Mouse (Mus musculus) thymus, postnatal 0 days (tissue): ENCODE measurements around the gene Srek1. TPM values are rescaled to one million over a fixed set of nuclear protein-coding genes. Genes with fewer than 3 reads are reported as not detected.

Experiments used
- DNase-seq: peaks from one replicate; pipeline ENCODE4 v3.0.0-alpha.2; 2015; ENCODE audit warnings: low spot score
- polyA plus RNA-seq: library from polyadenylated mRNA; unstranded; fragments of >200 nt; fragmentation: Nextera tagmentation; extraction: Ambion mirVana; gene quantifications from 2 replicates; pipeline ENCODE4 v1.2.1, GENCODE M21; 2015

Srek1 gene
- polyA plus RNA-seq, 1 experiment from 2014 or later, result 62.0 TPM

DNA sequence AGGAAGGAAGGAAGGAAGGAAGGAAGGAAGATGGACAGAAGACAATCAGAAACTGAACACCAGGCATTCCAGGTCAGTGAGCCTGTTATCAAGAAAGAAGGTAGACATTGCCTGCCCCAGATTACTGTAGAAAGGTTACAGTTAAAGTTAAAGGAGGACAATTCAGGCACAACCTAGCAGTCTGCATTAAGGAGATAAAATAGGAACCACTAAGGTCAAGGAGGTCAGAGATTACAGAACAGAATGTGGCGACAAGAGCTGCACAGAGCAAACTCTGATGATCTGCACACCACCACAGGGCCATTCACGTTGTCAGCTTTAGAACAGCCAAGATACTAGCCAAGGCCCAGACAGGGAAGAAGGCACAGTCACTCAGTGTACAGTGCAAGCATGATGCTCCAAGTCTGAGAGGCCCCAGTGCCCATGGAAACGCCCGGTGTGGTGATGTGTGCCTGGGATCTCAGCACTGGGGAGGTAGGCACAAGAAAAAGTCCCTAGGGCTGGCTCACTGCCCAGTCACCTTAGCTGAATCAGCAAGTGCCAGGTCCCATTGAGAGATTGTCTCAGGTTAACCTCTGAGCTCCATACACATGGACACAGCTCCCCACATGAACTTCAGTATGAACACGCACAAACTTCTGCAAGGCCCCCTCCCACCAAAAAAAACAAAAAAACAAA is 38.9 kb downstream of the Srek1 start:
- no peak for DNase-seq

DNA sequence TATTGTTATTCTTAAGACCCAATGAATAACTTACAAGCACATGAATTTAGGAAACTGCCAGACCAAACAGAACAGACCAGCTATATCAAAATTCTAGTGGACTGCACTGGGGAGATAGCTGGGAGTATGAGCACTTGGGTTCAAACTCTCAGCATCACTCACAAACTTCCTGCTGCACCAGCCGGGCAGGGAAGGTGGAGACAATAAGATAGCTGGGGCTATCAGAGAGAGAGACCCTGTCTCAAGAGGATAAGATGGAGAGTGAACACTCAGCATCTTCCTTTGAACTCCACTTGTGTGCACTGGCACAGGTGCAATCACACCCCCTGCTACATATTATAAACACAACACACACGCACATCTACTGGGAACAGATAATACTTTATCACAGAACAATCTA is 47.5 kb downstream of the Srek1 start:
- no peak for DNase-seq

DNA sequence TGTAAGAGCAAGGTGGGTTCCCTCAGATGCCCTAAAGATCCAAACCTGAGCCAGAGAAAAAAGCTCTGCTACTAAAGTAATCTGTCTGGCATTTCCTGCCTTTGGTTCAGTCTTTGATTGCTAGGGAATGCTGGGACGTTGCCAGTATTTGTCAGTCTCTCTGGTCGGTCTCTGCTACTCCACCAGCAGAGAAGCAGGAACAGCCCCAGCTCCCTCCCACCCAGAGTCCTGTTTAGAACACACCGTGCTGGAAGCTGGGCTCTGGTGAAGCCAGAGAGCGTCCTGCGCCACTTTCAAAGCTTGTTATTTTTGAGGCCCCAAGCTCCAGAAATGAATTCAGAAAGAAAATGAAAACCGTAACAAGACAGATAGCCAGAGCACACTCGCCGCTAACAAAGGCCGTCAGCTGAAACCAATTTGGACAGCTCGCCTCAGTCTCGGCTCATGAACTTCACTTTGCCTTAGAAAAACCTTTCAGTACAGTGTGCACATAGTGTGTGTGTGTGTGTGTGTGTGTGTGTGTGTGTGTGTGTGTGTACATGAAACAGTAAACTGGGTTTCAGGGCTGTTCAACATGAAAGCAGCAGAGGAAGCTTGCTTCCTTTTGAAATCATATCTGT is 62.9 kb downstream of the Srek1 start:
- DNase-seq, result no peak

DNA sequence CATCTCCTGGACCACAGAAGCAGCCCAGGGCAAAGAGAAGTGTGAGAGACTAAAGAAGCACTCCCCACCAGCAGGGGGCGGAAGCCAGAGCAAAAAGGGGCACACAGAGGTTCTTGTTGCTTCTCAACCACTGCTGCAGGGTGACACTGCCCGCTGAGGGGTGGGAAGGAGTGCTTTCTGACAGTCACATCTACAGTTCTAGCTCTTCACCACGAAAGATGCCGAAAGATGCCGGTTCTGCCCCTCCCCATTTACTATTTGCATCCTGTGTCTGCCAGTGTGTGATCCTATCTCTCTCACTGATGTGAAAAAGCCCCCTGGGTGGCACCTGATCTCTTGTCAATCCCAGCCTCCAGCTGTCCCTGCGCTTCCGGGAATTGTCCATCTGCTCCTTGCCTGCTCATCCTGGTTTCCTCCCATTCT is 64.0 kb downstream of the Srek1 start:
- peak; percentile 47 for DNase-seq

DNA sequence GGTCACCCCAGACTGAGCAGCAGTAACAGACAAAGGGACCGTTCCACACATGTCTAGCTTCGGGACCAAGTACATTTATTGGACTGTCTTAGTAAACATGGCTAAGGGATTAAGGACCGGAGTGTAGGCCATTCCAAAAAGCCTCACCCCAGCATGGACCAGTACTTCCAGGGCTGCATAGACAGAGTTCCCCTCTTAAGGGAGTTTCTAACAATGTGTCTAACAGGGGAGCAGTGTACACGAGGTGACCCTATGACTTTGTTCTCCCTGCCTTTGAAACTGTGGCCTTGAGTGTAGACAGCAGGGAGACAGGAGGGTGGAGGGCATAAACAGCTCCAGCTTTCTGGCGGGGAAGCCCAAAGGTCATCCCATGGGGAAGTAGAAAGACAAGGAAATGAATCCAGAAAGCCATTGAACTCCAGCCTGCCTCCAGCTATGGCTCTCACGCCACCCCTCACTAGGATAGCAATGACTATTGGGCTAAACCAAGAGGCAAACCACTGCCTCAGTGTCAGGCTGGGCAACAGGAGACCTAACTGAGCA is 68.9 kb downstream of the Srek1 start:
- DNase-seq, result no peak

DNA sequence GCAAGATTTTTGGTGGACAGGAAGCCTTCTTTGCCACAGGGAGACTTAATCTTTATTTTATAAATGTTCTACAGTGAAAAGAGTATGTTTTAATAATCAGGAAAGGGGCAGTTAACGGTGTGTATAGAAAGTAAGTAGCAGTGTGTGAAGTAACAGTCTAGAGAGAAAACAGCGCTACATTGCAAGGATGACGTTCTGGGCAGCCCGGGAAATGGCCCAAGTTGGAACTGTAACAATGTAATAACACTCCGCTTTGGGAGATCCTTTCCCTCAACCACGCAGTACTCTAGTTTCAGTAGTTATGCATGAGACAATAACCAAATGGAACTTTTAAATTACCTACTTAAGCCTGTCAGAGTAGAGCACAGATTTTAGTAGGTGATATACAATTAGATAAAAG is 70.6 kb downstream of the Srek1 start:
- DNase-seq, result no peak

DNA sequence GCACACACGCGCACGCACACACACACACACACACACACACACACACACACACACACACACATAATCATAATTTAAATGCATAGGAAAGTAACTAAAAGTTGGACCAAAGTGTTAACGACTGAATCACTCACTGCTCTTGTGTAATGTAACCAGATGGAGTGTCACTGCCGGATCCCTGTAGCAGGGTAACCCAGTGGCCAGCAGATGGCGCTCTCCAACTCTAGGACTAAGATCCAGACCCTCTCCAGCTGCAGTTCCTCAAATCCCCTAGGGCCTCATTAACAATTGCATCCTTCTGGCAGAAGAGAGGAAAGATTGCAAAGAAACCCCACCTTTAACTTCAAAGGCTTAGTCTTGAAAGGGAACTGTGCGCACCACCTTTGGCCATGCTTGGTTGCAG is 71.0 kb downstream of the Srek1 start:
- DNase-seq, result peak; percentile 74

DNA sequence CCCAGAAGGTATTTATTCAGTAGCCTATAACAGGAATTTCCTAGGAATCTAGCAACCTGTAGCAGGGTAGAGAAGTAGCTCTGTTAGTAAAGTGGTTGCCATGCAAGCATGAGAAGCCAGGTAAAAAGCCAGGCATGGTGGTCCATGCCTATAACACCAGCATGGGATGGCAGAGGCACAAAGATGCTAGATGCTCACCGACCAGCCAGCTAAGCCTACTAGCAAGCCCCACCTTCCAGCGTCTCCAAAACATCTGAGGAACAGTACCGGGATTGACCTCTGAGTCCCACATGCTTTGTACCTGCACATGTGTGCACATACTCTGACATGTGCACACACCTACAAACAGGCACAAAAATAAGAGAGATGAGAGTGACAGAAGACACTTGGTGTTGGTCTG is 72.1 kb downstream of the Srek1 start:
- no peak for DNase-seq

DNA sequence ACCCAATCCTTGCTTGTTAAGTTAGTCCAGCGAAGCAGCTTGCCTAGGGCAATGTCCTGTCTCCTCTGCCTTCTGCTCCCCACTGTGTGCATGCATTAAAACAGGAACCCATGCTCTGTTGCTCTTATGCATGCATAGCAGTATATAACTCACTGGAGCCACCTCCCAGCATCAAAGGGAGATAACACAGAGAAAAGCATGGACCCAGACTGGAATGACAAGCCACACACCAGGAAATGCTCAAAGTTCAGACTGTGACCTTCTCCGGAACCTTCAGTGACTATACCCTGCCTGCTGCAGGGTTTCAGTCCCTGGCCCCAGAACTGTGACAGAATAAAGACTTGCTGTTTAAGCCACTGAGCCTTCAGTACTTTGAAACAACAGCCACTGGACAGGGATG is 73.7 kb downstream of the Srek1 start:
- DNase-seq, result no peak

DNA sequence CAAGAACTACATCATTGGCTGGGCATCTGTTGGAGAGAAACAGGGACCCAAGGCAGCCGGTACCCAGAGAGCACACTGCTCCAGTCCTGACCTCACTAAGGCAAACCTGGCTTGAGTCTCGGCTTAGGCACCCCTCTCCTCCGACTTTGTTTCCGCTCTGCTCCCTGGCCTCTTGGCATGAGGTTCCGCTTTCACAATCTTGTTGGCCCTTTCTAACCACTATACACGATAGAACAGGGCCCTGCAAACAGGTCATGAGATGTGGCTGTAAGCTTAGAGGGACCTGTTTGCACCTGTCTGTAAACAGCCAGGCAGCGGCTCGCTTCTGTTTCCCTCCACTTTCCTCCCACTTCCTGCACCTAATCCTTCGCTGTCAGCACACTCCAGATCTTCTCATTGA is 76.4 kb downstream of the Srek1 start:
- DNase-seq, result no peak

DNA sequence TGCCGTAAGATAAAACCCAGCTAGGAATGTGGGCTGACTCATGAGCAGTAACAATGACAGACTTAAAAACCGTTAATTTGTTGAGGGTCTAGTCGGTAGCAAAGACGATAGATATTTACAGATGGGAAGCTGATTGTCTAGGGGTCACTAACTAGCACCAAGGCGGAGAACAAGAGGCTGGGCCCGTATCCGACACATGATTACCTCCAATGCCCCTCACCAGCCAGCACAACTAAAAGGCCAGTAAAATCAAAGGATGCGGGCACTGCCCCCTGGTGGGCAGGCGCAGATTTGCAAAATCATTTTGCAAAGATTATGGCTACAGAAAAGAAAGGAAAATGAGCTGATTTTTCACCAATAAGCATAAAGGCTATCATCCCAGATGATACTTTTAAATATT is 78.2 kb downstream of the Srek1 start:
- DNase-seq, result peak; percentile 30

DNA sequence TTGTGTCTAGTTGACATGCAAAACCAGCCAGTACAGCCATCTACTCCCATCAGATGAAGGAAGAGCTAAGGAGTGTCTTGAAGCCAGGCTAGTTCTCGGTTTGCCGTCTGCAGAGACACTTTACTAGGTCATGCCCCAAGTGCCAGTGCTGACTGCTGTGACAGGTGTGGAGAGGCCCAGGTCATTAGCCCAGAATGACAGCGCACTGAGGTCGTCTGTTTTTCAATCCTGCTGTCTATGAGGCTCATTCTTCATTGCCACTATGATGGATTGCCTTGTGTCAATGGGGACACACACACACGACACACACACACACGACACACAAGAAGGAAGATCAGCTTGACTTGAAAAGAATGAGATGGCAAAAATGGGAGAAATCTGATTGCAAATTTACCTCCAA is 79.0 kb downstream of the Srek1 start:
- DNase-seq, result no peak

Other genes starting within 250 kb of the Srek1 start
- 30.4 and 31.8 TPM in 2 replicates for gene Erbin, start 145.9 kb upstream of the Srek1 start, polyA plus RNA-seq